Mouse (Mus musculus) gastrocnemius, postnatal 25 days (tissue): ENCODE measurements around the gene Rnf144b. TPM values are rescaled to one million over a fixed set of nuclear protein-coding genes. Genes with fewer than 3 reads are reported as not detected.

Experiments
- DNase-seq: peaks from one replicate; pipeline ENCODE4 v3.0.0; 2022
- total RNA-seq, 2 experiments: library from RNA; stranded (reverse); gene quantifications; 1 replicate in 1 of 2; 2 replicates in 1 of 2; pipeline ENCODE4 v1.2.3; 2021

Rnf144b gene
- total RNA-seq, 2 experiments from 2014 or later, result 11.3 to 12.3 TPM

DNA sequence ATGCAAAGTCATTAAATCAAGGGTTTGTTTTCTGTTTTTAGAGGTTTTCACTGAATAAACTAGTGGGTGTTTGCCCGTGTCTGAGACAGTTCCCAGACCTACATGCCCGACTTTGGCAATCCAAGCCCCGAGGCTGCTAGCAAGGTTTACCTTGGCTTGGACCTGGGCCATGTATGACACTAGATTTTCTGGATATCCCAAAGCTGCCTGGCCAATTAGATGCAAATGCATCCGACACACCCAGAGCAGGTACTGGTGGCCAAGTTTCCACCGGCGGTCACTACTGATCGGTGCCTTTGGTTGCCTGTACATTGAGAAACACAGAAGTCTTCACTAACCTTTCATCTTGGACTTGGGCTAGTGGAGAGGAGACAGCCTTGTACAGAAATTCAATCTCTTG is 144.0 kb downstream of the Rnf144b start:
- DNase-seq, result no peak

DNA sequence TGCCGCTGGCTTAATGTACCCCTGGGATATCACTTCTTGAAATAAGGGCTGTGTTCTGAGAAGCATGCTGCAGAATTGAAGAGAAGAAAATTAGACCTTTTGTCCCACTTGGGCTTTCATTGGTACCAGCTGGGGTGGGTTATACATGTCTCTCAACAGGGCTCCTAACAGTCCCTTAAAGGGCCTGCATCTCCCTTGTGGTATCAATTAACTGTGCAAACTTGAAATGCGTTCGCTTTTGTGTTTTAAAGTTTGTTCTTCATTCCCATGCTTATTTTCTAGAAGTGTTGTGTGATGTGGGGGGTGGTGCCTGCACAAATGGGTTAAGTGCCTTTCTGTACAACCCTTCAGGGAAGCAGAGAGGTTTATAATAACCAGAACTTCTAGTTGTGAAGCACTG is 145.8 kb downstream of the Rnf144b start:
- DNase-seq, result no peak

DNA sequence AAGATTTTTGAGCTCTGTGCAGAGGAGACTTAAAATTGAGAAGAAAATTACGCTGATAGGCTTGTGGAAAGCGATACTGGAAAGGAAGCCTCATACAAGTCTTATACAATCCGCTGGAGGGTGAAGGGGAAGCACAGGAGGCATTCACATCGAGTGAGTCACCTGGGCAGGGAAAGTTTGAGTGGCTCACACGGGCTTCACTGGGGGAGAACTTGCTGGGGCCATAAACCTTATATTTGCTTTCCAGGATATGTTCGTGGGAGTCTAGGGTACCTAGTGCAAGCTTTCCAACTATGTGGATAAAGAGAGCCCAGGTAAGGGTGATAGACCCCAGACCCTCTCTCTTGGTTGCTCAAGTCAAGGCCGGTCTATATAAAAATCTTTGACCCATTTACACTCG is 150.5 kb downstream of the Rnf144b start:
- DNase-seq, result no peak

DNA sequence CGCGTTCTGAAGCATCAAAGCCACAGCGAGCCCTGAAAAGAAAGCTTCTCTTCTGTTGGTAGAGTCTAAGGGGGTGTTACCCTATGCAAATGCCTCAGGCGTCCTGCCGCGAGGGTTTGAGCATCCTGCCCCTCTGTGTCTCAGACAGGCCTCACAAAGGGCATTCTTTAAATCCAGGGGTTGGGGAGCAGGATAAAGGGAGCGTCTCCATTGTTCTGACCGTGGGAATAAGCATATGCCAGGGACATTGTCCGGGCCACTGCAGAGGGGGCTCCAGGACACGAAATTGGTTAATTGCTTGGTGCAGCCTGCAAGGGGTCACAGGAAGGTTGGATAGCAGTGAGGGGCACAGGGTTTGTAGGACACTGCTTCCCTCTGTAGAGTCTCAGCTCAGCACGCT is 151.0 kb downstream of the Rnf144b start:
- no peak for DNase-seq

DNA sequence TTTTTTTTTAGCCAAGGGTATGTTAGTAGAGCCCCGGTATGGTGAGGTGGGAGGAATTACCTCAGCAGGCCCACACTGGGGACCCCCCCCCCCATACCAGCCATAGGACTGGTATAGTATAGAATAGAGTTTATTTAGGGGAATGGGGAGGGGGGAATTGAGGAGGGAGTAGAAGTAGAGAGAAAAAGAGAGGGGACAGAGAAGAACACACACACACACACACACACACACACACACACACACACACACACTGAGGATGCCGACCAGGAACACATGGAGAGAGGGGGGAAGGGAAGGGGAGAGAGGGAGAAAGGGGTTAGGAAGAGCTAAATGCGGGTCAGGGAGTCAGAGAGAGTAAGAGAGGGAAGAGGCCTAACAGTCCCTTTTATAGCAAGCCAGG is 151.7 kb downstream of the Rnf144b start:
- no peak for DNase-seq

DNA sequence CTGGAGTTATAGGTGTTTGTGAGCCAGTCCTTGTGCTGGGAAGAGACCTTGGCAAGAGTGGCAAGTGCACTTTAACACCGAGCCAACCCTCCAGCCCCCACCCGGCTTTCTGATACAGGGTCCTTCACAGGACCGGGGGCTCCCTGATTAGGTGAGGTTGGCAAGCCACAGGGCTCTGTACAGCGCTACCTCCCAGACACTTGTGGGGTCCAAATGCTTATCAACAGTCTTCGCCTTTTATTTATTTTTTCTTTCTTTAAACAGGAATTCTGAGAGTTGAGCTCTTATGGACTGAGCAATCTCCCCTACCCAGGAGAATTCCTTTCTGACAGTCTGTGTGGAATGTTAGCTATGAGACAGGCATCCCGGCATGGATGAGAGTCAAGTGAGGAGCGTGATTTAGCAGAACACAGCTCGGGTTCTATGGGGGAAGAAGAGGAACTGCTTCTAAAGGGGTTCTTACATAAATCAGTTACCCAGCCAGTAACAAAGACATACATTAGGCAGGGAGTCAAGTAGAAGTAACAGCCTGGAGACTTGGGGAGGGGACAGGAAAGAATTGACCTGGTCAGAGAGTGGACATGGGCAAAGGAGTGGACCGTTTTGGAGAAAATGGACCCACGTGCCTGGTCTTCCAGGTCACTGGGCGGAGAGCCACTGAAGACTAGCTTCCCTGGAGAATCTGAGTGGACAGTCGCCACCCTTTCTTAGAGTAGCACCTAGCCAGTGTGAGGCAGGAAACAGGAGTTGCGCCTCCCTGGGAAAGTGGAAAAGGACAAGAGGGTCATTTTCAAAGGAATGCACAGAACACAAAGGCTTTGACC is 154.8 kb downstream of the Rnf144b start:
- no peak for DNase-seq

DNA sequence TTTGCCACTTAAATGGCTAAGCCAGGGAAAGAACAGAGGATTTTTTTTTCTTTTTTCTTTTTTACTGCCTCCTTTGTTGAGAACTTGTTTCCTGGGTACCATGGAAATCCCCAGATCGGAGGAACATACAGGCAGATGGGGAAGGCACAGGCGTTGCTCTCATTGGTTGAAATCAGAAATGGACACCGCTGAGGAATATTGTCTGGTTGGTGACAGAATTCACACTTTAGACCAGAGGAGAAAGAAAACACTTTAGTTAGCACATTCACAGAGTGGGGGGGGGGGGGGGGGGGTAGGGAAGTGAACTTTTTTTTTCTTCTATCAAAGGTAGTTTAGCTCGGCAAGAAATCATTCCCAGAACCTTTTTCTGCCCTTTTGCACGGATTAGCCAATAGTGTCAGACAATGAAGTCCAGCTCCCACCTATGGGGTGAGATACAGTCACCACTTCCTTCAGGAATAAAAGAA is 155.4 kb downstream of the Rnf144b start:
- no peak for DNase-seq

DNA sequence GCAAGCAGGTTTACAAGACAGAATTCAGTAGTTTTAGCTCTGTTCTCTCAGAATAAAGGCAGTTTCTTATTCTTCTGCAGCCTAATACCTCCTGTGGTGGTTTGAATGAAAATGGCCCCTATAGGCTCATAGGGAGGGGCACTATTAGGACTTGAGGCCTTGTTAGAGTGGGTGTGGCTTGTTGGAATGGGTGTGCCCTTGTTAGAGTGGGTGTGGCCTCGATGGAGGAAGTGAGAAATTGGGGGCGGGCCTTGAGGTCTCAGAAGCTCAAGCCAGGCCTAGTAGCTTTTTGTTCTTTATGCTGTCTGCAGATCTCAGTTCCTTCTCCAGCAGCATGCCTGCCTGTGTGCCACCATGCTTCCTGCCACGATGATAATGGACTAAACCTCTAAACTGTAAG is 159.8 kb downstream of the Rnf144b start:
- no peak for DNase-seq

DNA sequence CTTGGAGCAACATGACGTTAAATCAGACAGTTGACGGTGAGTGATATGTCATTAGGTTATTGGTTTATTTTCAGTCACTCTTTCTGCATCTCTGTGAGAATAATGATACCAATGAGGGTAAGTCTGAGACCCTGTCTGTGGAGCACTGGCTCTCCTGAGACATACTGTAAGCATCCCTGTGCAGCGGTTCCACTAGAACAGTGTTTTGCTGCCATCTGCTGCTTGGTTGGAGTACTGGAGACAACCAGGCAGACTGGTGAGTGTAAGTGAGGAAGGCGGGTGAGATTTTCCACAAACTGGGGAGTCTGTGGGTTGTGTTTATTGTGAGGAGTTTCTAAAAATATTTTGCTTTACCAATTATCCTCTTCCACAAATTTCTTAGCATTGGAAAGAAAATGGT is 166.0 kb downstream of the Rnf144b start:
- peak; percentile 26 for DNase-seq

DNA sequence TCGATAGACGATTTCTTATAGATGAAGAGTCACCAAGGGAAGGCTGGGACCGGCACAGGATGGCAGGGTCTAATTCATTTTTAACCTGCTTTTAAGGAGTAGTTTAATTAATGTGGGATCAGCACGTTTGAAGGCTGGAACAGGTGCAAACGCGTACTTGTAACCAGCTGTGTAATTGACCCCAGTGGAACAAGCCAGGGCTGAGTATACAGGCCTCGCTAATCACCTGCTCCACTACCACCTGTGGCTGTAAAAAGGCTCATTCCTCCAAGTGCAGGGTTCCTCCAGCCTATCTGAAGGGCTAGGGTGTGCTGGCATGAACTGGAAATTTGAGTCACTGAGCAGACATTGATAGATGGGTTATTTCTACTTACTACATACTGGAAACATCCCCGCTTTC is 174.0 kb downstream of the Rnf144b start:
- DNase-seq, result no peak

Other genes starting within 250 kb of the Rnf144b start
- gene Kif13a, start 192.8 kb upstream of the Rnf144b start, total RNA-seq, result 10 to 100 TPM; 66.5 to 70.1 TPM
- gene Nhlrc1, start 107.8 kb upstream of the Rnf144b start, total RNA-seq, result 1 to 10 TPM; 3.7 to 4.6 TPM
- gene Kdm1b, start 79.2 kb upstream of the Rnf144b start, total RNA-seq, result 1 to 10 TPM; 5.6 to 7.2 TPM
- gene Tpmt, start 77.9 kb upstream of the Rnf144b start, total RNA-seq, result 1 to 10 TPM; 4.1 to 5.1 TPM
- gene Dek, start 16.5 kb upstream of the Rnf144b start, total RNA-seq, result 10 to 100 TPM; 30.2 to 31.3 TPM